Mouse (Mus musculus) liver, adult 2 months (tissue): ENCODE data around the gene Lrp3. TPM values are rescaled to one million over a fixed set of nuclear protein-coding genes. Genes with fewer than 3 reads are reported as not detected.

ENCODE experiments used
- DNase-seq: peaks from one replicate; pipeline ENCODE4 v3.0.0-alpha.2; 2011; ENCODE audit warnings: low read depth, low spot score; ENCODE audit errors: extremely low read depth
- H3K27ac ChIP-seq: fragments of 200-500 bp; replicated peaks from 2 replicates; pipeline ENCODE4 v1.5.1; 2012; ENCODE audit warnings: low read depth, mild to moderate bottlenecking, control low read depth, inconsistent platforms, low read length; ENCODE audit not compliant: insufficient read depth
- H3K27me3 ChIP-seq: fragments of 200-500 bp; 2 replicates; pipeline ENCODE4 v1.6.1; 2012; ENCODE audit warnings: mild to moderate bottlenecking, moderate library complexity, low read length, inconsistent platforms; ENCODE audit not compliant: control insufficient read depth, insufficient read depth
- H3K36me3 ChIP-seq: fragments of 200-500 bp; 2 replicates; pipeline ENCODE4 v1.6.1; 2012; ENCODE audit warnings: low read length, inconsistent platforms; ENCODE audit not compliant: control insufficient read depth, insufficient read depth
- H3K4me1 ChIP-seq: fragments of 200-500 bp; 2 replicates; pipeline ENCODE4 v1.6.1; 2011; ENCODE audit warnings: low read length; ENCODE audit not compliant: control insufficient read depth, insufficient read depth
- H3K4me3 ChIP-seq: fragments of 200-500 bp; 2 replicates; pipeline ENCODE4 v1.5.1; 2011; ENCODE audit warnings: low read depth, mild to moderate bottlenecking, control low read depth, low read length, moderate library complexity; ENCODE audit not compliant: insufficient read depth
- H3K79me2 ChIP-seq: fragments of 200-500 bp; 2 replicates; pipeline ENCODE4 v1.6.1; 2012; ENCODE audit warnings: inconsistent platforms, mild to moderate bottlenecking, low read length, moderate library complexity; ENCODE audit not compliant: control insufficient read depth, insufficient read depth
- H3K9ac ChIP-seq: fragments of 200-500 bp; 2 replicates; pipeline ENCODE4 v1.6.1; 2012; ENCODE audit warnings: low read depth, mild to moderate bottlenecking, control low read depth, inconsistent platforms, low read length
- CTCF ChIP-seq: fragments of 200-500 bp; IDR thresholded peaks from 2 replicates; pipeline ENCODE4 v1.5.1; 2011; ENCODE audit warnings: low read depth, low read length, control low read depth
- POLR2A ChIP-seq: fragments of 200-500 bp; IDR thresholded peaks from 2 replicates; pipeline ENCODE4 v1.6.1; 2011; ENCODE audit warnings: low read length, control low read depth; ENCODE audit not compliant: insufficient read depth; ENCODE audit errors: extremely low read depth
- WGBS: fragments of 180-500 bp; shearing (Covaris S2); methylation state at CpG from one replicate; pipeline ENCODE4 v1.1.7; 2018; 5-methylcytosine and 5-hydroxymethylcytosine counted together
- polyA plus RNA-seq: library from polyadenylated mRNA; depleted of rRNA; stranded (reverse); fragments of >200 nt; gene quantifications from 2 replicates; pipeline ENCODE4 v1.2.3, GENCODE M21; 2012; rRNA removed
- total RNA-seq: library from RNA; depleted of rRNA; stranded (reverse); fragments of >200 nt; gene quantifications from 2 replicates; pipeline ENCODE4 v1.2.3, GENCODE M21; 2014; rRNA removed

Gene Lrp3
- 6.1 and 7.7 TPM in 2 replicates for total RNA-seq
- polyA plus RNA-seq: 14.4 and 15.2 TPM in 2 replicates

GRCm38 (mm10) chr7:35215225-35215624 lies at the start of gene Lrp3:
Gene Lrp3 (minus strand): TSS chr7:35215498.
- Histone ChIP-seq H3K36me3 (no peaks in the 10 kb centered on the region), H3K79me2 (no peaks in the 10 kb centered on the region; the same call in 1 of the 2 replicates), H3K4me3 (peak within 1 kb of the TSS; percentile 84), H3K9ac (peak within 1 kb of the TSS; percentile 73), H3K27me3 (no peaks in the 10 kb centered on the region), H3K27ac (no peak within 1 kb of the TSS), H3K4me1 (peaks cover 3% of the 10 kb centered on the region; the same call in 1 of the 2 replicates)
- 2% methylated on average over 53 of the region's 53 CpGs for WGBS
- peak; percentile 84 for DNase-seq
- no peak for TF ChIP-seq CTCF
- peak; percentile 60 for TF ChIP-seq POLR2A

GRCm38 (mm10) chr7:35264746-35265145 lies 49.4 kb upstream of the Lrp3 start:
- Histone ChIP-seq H3K79me2 (no peaks in the 10 kb centered on the region), H3K4me1 (peaks cover 2% of the 10 kb centered on the region; the same call in 1 of the 2 replicates), H3K36me3 (no peaks in the 10 kb centered on the region), H3K4me3 (no peak overlapping the region), H3K9ac (no peak overlapping the region), H3K27ac (no peak overlapping the region), H3K27me3 (no peaks in the 10 kb centered on the region)
- WGBS: 22% methylated on average over 7 of the region's 7 CpGs
- TF ChIP-seq POLR2A (no peak), CTCF (peak; percentile 65; the same call in 1 of the 2 replicates)
- DNase-seq: peak; percentile 33

GRCm38 (mm10) chr7:35263595-35264489 lies 48.5 kb upstream of the Lrp3 start:
- no peaks in the 10 kb centered on the region for H3K4me1 ChIP-seq
- H3K4me3 ChIP-seq: no peak overlapping the region
- H3K27me3 ChIP-seq: no peaks in the 10 kb centered on the region
- no peak overlapping the region for H3K9ac ChIP-seq
- WGBS: 76% methylated on average over 15 of the region's 15 CpGs
- no peaks in the 10 kb centered on the region for H3K36me3 ChIP-seq
- no peak overlapping the region for H3K27ac ChIP-seq
- no peaks in the 10 kb centered on the region for H3K79me2 ChIP-seq
- TF ChIP-seq POLR2A (no peak), CTCF (no peak)
- no peak for DNase-seq

- no peaks in the 10 kb centered on the region for H3K27me3 ChIP-seq
- no peaks in the 10 kb centered on the region for H3K36me3 ChIP-seq
- 86% methylated on average over 8 of the region's 8 CpGs for WGBS
- no peaks in the 10 kb centered on the region for H3K79me2 ChIP-seq
- TF ChIP-seq POLR2A (no peak), CTCF (peak; percentile 38; the same call in 1 of the 2 replicates)
- no peak overlapping the region for H3K9ac ChIP-seq
- H3K27ac ChIP-seq: no peak overlapping the region
- H3K4me1 ChIP-seq: no peaks in the 10 kb centered on the region
- no peak for DNase-seq
- H3K4me3 ChIP-seq: no peak overlapping the region
These were observed 44.1 kb upstream of the Lrp3 start for GRCm38 (mm10) chr7:35259384-35259783.

GRCm38 (mm10) chr7:35258294-35258693 lies 43.0 kb upstream of the Lrp3 start:
- no peak for DNase-seq
- TF ChIP-seq CTCF: no peak
- TF ChIP-seq POLR2A: no peak
- H3K79me2 ChIP-seq: no peaks in the 10 kb centered on the region
- H3K4me3 ChIP-seq: no peak overlapping the region
- WGBS: 66% methylated on average over 7 of the region's 7 CpGs
- H3K27ac ChIP-seq: no peak overlapping the region
- no peaks in the 10 kb centered on the region for H3K27me3 ChIP-seq
- no peaks in the 10 kb centered on the region for H3K4me1 ChIP-seq
- no peak overlapping the region for H3K9ac ChIP-seq
- H3K36me3 ChIP-seq: no peaks in the 10 kb centered on the region
